Mouse (Mus musculus) MN1 (cell line): Measurements from ENCODE around the gene Gm5934.
"Not testable (repeated sequence)": the region's sequence is repeated elsewhere in the genome, so short reads cannot be mapped to it uniquely, and the experiment has no call there.

ENCODE experiments used
- DNase-seq: peaks from one replicate; pipeline ENCODE4 v3.0.0-alpha.2; 2016; ENCODE audit warnings: low spot score

Gene Gm5934

GRCm38 (mm10) chrX:24500660-24501059 lies at the start of gene Gm5934:
TSS of gene Gm5934 (minus strand) at chrX:24500760.
- not testable (repeated sequence) for DNase-seq
